Mouse (Mus musculus): ENCODE data around the gene Dctn3.

Gene Dctn3

DNA sequence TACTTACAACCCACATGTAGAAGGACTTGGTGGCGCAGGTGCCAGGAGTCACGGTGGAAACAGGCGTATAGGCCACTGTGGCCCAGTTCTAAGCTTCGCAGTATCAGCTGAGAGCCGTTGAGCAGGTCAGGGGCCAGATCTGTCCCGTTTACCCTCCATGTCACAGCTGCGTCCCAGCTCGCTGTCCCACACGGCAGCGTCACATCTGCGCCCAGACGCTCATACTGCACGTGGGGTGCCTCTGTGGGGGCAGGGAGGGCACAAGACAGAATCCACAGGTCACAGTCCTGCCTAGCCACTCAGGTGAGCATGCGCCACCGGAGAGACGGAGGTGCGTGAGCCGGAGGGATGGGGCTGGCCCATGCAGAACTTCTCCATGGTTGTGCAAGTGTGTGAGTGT lies 52.1 kb downstream of the Dctn3 start:
- ChIA-PET CTCF (interaction anchor here in 1 of 4 experiments (0.5 kb wide), 1 partner anchor 9 kb away, joined by 3 read pairs; no protein-coding TSS in a partner anchor), POLR2A (interaction anchor here in 2 of 4 experiments (0.6 to 0.7 kb wide), 2 partner anchors 581 to 597 kb away, joined by 3 to 4 read pairs; no protein-coding TSS in a partner anchor)

DNA sequence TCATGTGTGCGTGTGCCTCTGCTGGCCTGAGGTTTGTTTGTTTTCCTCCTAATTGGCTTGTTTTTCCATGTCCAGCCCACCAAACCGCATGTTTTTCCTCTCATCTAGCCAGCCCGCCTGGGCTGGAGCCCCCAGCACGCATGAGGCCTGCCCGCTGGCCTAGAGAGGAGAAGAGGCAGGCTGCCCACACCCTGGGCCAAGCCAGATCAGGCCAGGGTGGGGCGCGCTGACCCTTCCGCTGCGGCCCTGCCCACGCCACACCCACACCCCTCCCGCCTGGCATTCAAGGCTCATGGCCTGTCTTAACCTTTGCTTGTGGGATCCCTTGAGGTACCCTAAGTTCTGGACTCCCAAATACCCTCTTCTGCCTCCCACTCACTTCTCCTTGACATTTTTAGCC lies 56.3 kb downstream of the Dctn3 start:
- ChIA-PET POLR2A (interaction anchor here in 1 of 4 experiments (0.9 kb wide), 1 partner anchor 95 kb away, joined by 4 read pairs; no protein-coding TSS in a partner anchor), CTCF (no interaction called here)

DNA sequence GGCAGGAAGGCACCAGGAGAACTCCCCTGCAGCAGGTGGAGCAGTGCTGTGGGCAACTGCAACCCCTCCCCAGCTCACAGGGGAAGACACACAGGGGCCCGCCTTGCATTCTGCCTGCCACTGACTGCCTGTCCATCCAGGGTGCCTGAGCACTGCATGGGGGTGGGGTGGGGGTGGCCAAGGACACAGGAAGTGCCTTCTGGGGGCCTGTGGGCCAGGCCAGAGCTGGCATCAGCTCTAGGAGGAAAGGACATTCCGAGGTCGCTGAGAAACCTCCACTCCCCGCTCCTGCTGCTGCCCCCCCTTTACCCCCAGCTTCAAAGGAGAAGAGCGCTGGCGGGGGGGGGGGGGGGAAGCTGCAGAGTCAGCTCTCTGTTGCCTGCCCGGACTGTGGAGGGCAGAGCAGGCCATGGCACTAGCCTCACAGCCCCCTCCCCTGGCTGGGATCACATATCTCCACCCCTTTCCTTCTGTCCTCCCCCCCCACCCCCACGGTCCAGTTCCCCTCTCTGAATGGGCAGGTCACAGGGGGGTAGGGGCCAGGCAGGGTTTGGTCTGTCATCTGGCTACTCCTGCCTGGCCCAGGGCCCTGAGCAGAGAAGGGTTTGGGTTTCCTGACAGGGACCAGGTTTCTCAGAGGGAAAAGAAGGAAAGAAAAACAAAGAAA lies 57.8 kb downstream of the Dctn3 start:
- CTCF ChIA-PET = interaction anchor here (0.6 to 1.4 kb wide), 12 partner anchors 11 to 186 kb away, joined by 3 to 5 read pairs (median 3); partner anchors contain the start of genes Dnaic1 (in 2 of the 4), Fam219a (in 2 of the 4) and Rpp25l (in 1 of the 4)

More for the DNA sequence above, 57.8 kb downstream of the Dctn3 start:
- POLR2A ChIA-PET = interaction anchor here in 2 of 4 experiments (0.8 to 1.7 kb wide), 8 partner anchors 9 to 96 kb away, joined by 3 to 7 read pairs (median 4); partner anchors contain the start of genes Dnaic1 (in 1 of the 2), Enho (in 1 of the 2) and Fam219a (in 1 of the 2)
